In the genomic region with DNA sequence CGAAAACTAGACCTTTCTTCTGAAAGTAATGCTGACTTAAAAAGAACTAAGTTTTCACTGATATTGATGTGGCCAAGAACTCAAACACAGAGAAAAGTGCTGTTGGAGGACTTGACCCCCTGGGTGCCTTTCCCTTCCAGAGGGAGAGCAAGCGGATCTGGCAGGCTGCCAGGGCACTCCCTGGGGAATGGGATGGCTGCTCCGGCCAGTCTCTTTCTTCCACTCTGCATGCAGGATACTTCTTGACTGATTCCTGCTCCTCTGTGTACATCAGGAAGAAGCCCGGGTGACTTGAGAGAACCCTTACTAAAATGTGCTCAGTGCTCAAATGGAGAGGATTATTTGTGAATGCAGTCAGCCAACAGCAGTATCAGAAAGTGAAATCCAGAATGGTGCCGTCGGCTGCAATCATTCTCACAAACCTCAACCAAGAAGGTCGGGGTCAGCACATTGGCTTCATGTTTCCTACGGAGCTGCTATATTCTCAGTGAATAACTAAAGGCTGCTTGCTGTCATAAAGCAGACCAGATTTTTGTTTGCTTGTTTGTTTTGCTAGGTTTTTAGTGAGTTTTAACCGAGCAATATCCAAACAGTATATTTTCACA, we compare ENCODE assay signal across 8 mouse cellular contexts.
DNase-seq lines count a peak whose midpoint lies in the region; ATAC-seq and TF ChIP-seq lines count a peak whose summit lies in the region.

No protein-coding gene starts in this region.

- no peak for ATAC-seq in kidney, embryonic 14.5 days (ENCODE audit: low FRiP score, low TSS enrichment)
- ATAC-seq in erythroblast, adult 5-6 weeks (replicated peaks; ENCODE audit: low FRiP score, poor library complexity, severe bottlenecking) = no peak

- peak; percentile 77 for DNase-seq in kidney, adult 11 months
- DNase-seq in brain, embryonic 14.5 days (ENCODE audit: low read depth) = peak; percentile 46
- peak; percentile 84 for DNase-seq in heart, adult 8-10 months (ENCODE audit: low spot score)
- peak; percentile 94 for DNase-seq in kidney, postnatal 10 days
- DNase-seq in neural tube, embryonic 10.5 days (ENCODE audit: extremely low spot score, low spot score) = peak; percentile 34
- no peak for DNase-seq in frontal cortex, postnatal 36 days (ENCODE audit: low spot score in 2 of 2)

- no peak overlapping the region; the same call in 1 of the 2 replicates for H3K27ac ChIP-seq in kidney, embryonic 14.5 days (ENCODE audit: low read depth, low read length)

- H3K27me3 ChIP-seq in kidney, embryonic 14.5 days (ENCODE audit: control insufficient read depth, insufficient read depth, low read length) = no peaks in the 10 kb centered on the region

- H3K4me1 ChIP-seq in kidney, embryonic 14.5 days (ENCODE audit: control insufficient read depth, insufficient read depth, low read length) = peaks cover 18% of the 10 kb centered on the region

- no peak overlapping the region for H3K9ac ChIP-seq in kidney, embryonic 14.5 days (ENCODE audit: low read depth, low read length)

- no peak overlapping the region for H3K4me2 ChIP-seq in kidney, embryonic 14.5 days (replicated peaks; ENCODE audit: low read depth, low read length)

- H3K4me3 ChIP-seq in kidney, embryonic 14.5 days (ENCODE audit: low read length) = no peak overlapping the region

- 22% methylated on average over 9 of the region's 9 CpGs for WGBS in kidney, embryonic 14.5 days

- peaks cover 8% of the 10 kb centered on the region; the same call in 1 of the 2 replicates for H3K36me3 ChIP-seq in kidney, embryonic 14.5 days (ENCODE audit: control insufficient read depth, insufficient read depth, low read length)

- no peak for TF ChIP-seq CTCF in brain, embryonic 14.5 days (IDR thresholded peaks at IDR 0.05; ENCODE audit: borderline replicate concordance, extremely low read depth, insufficient read depth, insufficient read length)

- no peak for TF ChIP-seq POLR2A in brain, embryonic 14.5 days (IDR thresholded peaks at IDR 0.05; ENCODE audit: borderline replicate concordance, extremely low read depth, insufficient read depth, insufficient read length, poor library complexity, severe bottlenecking)

- no peaks in the 10 kb centered on the region for H3K9me3 ChIP-seq in kidney, embryonic 14.5 days (ENCODE audit: control insufficient read depth, low read length)

Comparison
In these comparisons a context has a peak if more than half of its experiments do, and no peak if none do; other contexts are left out.
1. DNase-seq: peak in kidney, adult 11 months (single experiment), brain, embryonic 14.5 days (single experiment), heart, adult 8-10 months (single experiment), kidney, postnatal 10 days (single experiment) and neural tube, embryonic 10.5 days (single experiment); none in frontal cortex, postnatal 36 days (0 of 2).